Mouse (Mus musculus) megakaryocyte, adult 5-6 weeks (primary cell): ENCODE results near the gene Nuf2. TPM values are rescaled to one million over a fixed set of nuclear protein-coding genes. Genes with fewer than 3 reads are reported as not detected.

Experiments
- ATAC-seq: 2 replicates; pipeline ENCODE4 v1.8.0; 2016; ENCODE audit warnings: mild to moderate bottlenecking, inconsistent platforms; ENCODE audit not compliant: poor library complexity, severe bottlenecking
- total RNA-seq, 2 experiments: library from RNA; stranded (forward) in 1 of 2; stranded (reverse) in 1 of 2; fragments of 153-499, 151-499 nt in 1 of 2; fragments of 221-1000, 200-1000 nt in 1 of 2; gene quantifications; 2 replicates each; pipeline versions ENCODE4 v1.2.3 to v1.2.4; 2015 to 2017

Gene Nuf2
- total RNA-seq (2015) (80.0 and 82.6 TPM in 2 replicates), total RNA-seq (2017) (143 and 162 TPM in 2 replicates)

DNA sequence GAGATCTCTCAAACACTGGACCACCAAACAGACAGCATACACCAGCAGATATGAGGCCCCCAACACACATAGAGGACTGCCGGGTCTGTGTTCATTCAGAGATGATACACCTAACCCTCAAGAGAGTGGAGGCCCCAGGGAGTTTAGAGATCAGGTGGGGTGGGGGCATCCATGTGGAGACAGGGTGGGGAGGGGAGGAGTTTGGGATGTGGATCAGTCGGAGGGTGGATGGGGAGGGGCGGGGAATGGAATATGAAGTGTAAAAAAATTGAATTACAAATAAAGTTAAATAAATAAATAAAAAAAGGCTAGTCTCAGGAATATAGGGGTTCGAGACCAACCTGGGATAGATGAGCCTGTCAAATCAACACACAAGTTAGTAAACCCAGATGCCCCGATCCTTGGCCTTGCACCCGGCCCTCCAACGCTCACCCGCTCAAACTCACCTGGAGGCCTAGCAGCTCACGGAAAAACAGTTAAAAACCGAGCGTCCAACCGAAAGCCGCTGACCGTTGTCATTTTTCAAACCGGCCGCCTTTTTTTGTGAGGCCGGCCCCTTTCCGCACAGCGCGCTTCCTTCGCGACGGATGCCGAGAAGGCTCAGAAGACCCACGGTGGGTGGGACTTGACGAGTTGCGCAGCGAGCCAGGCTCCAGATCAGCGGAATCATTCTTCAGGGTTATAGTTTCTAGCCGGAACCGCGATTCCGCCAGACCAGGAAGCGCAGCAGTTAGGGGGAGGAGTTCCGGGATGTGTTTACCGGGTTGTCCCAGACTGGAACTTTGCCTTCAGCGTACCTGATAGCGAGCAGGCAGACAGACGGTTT, at the start of gene Nuf2:
TSS of gene Nuf2 (minus strand) at position 589 of the 826 bp plus-strand sequence.
- peak; percentile 99 for ATAC-seq

DNA sequence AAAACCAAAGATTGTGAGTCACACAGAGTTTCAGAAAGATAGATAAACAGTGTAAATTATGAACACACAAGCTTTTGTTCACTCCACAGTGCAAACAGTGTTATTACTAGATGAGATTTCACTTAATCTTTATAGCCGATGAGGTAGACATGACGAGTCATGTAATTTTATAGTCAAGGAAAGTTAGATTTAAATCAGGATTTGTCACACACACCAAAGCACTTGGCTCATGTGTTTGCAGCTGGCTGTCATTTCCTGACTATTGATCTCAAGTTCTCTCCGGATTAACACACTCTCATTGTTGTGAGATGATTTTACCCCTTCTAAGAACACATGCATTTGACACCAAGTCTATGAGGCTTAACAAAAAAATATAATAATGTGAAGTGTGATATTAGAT, 48.3 kb upstream of the Nuf2 start:
- ATAC-seq: no peak

DNA sequence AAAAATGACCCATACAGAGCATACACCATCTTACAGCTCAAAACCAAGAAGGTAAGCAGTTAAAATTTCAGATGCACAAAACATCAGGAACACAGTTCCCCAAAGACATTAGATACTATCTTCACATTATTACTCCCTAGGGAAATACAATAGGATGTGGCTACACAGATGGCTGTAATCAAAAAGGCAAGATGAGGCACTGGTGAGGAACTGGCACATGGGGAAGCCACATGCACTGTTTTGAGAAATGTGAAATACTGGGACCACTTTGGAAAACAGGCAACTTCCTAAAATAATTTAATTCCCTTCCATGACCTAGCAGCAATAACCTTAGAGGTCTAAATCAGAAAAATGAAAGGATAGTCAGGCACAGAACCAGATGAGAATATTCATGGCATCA, 42.9 kb upstream of the Nuf2 start:
- no peak for ATAC-seq

DNA sequence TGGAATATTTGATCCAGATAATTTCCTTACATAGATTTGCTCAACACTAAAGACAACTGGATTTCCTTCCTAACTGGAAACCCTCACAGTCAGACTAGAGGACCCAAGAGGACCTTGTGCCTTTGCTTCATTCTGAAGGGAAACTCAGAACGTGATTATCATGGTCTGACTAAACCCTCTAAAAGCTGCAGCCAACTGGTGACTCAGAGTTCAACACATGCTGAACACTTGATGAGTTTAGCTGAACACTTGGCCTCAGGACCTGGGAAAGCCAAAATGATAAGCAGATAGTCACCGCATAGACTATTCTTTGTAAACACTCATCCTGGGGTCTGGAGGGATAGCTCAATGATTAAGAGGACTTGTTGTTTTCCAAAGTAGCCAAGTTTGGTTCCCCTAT, 24.4 kb upstream of the Nuf2 start:
- no peak for ATAC-seq

DNA sequence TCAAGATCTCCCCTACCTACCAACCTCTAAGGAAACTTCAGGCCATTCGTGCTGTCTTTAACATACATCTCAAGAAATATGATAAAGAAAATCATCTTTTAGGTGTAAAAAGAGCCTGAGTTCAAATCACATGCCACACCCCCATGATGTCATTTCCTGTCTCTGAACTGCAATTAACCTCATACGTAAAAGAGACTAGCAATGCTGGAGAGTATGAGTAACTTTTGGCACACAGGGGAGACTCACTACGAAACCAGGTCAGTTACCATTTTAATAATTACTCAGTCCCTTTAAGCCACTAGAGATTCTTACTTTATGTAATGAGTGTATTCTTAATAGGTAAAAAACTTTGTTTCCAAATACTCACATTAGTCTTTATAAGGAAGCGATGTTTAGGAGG, 23.8 kb upstream of the Nuf2 start:
- ATAC-seq: no peak

DNA sequence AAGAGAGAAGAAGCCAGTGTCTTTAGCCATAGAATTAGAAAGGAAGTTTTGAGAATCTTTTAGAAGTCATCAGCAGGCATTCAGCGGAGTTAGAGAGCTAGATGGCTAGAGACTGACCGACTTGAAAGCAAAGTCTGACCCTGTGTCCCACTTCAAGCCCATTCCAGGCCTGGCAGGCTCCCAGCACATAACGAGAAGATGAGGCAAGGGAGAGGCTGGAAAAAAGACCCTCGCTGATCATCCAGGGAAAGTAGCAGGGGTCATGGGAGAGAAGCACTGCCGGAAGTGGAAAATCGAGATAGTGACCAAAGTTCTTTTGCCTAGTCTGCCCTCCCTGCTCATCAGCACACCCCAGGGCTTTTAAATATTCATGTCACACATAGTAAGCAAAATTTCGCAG, 22.2 kb upstream of the Nuf2 start:
- ATAC-seq: no peak

DNA sequence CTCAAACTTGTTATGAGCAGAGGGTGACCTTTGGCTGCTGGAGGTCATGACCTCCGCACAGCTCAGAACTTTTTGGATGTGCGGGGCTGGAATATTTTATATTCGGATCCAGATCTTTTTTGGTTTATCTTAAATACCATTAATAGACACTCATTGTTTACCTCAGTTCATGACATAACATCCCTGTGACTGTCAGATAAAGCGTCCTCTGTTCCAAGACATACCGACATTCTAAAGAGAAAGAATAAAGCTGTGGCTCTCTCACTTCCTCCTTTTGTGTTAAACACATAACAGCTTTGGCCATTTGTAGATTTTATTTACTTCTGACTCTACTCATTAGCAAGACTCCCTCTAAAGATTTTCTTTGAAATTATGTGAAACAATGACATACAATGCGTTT, 9.2 kb upstream of the Nuf2 start:
- no peak for ATAC-seq

DNA sequence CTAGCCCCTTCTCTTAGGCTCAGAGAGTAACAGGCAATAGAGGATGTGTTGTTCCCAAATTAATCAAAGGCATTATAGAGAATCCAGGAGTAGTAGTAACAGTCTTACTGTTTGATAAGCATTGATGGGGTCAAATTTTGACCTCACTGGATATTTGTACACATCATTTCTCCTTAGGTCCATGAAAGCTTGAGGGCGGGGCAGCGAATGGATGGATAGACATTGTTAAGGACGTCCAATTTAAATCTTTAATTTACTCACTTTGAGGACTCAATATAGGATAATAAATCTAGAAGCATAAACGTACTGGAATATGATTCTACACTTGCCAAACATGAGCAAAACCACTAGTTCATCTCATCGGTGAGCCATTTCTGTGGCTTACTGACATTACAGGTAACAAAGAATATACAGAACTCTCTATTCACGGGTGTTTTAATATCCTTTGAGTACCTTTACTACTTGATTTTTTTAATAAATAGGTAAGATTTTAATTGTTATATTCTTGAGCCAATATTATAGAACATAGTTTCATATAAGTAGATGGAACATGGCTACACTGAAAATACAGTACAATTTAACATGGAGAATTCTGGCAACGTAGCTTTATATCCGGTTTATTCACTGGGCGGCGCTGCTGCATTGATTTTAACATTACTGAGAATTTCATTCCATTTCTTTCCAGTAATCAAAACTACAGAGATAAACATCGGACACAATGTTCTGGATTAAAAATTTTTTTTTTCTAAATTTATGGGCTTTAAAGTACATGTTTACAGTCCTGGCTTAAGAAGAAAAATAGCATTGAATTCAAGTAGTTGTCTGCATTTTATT, 655 bp upstream of the Nuf2 start:
- ATAC-seq: peak; percentile 52

DNA sequence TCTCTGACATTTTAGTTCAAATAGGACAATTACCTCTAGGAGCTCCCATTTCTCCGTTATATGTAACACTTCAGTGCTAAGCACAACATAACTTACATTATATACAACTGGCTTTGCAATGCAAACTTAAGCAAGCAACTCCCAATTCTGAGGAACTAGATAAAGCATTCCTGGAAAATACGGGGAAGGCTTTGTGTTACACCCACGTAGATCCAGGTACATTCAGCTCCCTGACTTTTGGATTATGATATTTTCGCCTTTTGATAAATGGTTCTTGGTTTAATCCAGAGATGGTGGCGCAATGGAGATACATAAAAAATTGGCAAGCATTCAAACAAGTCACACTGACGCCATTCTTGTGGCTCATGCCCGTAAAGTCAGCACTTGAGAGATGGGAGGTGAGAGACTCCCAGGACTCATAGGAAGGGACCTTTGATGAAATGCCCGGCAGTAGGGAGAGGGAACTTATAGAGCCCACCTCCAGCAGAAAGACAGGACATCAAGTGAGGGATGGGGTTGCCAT, 1.2 kb downstream of the Nuf2 start:
- no peak for ATAC-seq

DNA sequence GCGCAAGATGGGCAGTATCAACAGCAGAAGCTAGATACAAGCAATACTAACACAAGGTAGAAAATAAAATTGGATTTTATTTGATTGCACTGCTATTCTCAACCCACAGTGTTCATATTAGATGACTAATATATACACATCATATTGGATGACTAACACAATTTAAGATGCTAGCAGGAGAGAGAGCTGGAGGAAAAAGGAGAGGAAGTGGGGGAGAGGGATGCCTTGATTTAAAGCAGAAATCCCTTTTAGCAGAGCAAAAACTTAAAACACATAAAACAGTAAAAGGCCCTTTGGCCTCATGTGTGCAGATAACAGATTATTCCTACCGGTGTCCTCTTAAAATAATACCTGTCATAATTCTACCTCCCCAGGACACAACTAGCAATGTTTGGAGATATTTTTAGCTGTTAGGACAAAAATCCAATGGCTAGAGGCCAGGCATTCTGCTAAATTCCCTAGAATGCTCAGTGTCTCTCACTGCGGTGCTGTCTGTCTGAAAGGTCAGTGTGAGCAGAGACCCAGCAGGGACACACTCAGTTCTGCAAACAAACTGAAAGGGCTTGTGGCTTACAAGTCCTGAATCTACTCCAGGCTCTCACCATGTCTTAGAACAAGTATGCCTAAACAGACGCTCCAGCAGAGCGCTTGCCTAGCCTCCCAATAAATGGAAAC, 5.1 kb downstream of the Nuf2 start:
- no peak for ATAC-seq

DNA sequence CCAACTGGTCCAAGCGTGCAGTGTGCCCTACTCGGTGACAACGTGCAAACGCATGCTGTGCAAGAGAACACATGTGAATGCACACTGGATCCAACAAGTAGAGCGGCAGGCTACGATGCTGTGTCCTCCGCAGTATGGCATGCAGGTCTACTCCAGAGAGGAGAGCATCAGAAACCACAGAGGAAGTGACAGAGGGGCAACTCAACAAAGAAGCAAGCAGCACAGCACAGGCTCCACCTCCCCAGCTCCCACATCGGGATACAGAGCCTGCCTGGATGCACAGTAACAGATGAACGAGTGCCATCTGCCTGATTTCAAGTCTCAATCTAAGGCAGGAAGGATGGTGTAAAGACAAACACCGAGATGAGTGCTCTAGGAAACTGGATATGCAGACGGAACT, 11.9 kb downstream of the Nuf2 start:
- no peak for ATAC-seq

DNA sequence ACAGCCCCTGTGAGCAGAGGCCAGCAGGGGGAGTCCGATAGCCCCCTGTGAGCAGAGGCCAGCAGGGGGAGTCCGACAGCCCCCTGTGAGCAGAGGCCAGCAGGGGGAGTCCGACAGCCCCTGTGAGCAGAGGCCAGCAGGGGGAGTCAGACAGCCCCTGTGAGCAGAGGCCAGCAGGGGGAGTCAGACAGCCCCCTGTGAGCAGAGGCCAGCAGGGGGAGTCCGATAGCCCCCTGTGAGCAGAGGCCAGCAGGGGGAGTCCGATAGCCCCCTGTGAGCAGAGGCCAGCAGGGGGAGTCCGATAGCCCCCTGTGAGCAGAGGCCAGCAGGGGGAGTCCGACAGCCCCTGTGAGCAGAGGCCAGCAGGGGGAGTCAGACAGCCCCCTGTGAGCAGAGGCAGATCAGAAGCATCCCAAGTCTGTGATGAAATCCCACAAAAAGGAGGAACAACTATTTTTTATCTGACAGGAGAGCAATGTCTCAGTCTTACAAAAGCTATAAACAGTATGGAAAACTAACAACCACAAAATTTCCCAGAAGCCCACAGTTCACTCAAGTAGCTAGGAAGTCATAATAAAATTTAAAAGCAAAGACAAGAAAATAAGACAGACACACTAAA, 13.3 kb downstream of the Nuf2 start:
- peak; percentile 47; the same call in 1 of the 2 replicates for ATAC-seq

DNA sequence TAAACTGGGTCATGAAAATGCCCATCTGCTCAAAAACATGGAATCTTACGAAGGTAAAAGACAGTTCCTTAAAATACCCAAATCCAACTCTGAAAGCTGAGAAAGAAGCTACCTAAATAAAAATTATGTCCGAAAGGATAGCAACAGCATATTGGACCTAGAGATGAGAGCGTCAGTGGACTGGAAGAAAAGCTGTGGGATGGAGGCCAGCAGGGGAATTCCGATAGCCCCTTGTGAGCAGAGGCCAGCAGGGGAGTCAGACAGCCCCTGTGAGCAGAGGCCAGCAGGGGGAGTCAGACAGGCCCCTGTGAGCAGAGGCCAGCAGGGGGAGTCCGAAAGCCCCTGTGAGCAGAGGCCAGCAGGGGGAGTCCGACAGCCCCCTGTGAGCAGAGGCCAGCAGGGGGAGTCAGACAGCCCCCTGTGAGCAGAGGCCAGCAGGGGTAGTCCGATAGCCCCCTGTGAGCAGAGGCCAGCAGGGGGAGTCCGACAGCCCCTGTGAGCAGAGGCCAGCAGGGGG, 13.8 kb downstream of the Nuf2 start:
- ATAC-seq: 0 out of 2 replicates have a peak, but pooled peaks have one; percentile 21

DNA sequence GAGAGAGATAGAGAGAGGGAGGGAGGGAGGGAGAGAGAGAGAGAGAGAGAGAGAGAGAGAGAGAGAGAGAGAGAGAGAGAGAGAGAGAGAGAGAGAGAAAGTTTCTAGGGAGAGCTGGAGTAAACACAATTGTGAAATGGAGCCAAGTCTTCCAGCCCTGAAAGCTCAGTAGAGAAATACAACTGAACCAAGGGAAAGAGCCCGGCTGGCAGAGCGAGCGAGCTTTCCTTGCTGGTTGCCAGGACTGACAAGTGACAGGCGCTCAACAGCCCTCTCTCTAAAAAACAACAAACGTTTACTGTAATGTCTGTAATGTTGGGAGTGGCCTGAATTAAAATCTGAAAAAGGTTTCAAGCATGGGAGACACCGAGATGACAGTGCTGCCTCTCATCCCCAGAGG, 24.9 kb downstream of the Nuf2 start:
- ATAC-seq: no peak

DNA sequence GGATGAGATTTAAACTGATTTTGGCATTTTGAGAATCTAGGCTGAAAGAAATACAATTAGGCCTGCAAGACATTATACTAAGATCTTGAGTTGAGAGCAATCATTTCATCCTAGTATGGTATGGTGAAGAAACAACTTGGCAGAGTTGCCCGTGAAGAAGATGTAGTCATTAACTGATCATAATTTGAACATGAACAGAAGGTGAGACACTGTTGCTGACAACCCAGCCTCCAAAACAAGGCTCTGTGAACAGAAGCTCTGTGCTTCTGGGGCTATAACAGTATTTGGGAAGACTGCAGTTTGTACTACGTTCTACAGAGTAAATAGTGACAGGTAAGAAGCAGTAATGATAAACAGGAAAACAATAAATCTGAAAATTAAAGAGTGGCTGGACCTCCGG, 28.4 kb downstream of the Nuf2 start:
- no peak for ATAC-seq

DNA sequence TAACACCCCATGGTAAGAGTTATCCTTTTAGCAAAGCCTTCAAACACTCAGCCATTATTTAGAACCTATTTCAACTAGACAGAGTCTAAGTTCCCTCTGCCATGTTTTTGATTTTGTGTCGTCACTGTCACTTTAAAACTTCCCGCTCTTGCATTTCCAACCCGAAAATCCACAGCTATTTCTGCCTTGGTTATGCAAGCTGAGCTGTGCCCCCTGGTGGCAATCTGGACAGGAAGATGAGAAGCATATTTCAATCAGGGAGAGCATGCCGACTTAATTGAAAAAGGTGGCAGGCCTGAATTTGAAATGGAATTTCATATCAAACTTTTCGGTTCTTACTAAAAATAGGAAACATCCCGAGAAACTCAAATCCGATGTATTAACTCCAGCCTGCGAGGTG, 35.6 kb downstream of the Nuf2 start:
- ATAC-seq: no peak

DNA sequence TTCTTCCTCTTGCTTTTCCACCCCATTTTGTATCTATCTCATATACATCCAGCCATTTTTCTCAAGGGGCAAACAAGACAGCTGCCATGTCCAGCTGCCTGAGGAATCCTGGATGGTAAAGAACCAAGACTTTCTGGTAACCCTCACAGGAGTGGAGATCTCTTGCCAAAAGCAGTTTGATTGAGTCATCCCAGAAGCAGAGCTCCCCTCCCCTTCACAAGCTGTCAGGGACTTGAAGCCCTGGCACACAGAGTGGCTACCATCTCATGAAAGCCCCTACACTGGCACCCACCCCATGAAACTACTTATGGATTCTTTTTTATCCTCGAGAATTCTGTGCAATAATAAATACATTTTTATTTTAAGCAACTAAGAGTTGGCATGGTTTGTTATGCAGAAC, 39.7 kb downstream of the Nuf2 start:
- ATAC-seq: no peak

DNA sequence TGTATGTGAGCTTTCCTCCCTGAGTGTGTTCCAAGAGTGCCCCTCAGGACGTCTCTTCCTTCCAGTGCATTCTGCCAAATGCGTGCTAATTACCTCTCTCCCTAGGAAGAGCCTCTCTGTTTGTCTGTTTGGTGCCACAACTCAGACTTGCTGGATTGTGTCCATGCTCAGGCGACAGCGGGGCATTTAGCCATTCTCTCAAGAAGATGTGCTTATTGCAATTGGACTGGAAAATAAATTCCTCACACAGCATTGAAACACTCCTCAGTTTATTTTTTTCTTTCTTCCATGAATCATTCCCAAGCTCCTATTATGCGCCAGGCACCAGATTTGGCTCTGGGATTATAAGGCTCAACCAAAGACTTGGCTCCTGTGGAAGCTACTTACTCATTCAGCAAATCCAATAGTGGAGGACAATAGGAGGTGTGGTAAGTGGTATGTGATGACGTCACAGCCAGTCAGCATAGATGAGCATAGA, 45.8 kb downstream of the Nuf2 start:
- no peak for ATAC-seq

DNA sequence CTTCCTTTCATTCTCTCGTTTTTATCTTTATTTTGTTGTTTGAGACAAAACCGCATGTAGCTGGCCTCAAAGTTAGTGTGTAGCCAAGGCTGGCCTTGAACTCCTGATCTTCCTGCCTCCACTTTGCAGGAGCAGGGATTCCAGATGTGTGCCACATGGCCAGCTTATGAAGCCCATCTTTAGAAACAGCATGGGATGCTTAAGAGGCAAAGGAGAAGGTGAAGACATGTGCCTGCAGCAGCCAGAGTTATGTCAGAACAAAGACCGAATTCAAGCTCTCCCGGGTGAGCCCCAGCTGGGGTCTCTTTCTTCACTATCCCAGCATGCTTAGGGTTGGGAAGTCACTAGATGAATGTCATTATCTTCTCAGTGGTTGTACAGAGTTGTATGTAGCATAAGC, 46.7 kb downstream of the Nuf2 start:
- no peak for ATAC-seq

DNA sequence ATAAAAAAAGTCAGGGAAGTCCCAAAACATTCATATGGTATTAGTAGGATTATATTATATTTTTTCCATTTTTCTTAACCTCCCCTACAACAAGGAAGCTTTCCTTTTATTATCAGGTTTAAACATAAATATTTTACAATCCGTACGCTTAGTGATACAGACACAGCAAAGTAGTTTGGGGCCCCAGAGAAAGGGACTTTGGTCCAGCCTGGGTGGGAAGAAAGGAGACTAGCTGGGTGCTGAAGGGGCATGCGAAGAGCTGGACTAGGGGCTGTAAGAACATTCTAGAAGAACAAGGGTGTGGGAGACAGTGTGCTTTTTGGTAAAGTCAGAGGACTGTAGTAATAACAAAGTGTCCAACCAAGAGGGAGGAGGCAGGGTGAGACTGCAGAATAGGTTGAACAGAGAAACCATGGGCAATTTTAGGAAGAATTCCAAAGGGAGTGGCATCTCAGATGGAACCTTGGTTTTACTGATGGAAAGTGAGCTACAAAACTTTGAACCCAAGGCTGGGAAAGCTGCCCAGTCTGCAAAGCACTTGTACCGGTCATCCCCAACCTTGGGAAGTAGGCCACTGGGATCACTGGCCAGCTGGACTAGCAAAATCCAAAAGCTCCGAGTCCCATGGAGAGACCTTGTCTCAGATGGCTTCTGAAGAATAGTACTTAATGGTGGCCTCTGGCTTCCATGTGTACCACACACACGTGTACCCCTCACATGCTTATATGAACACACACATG, 48.5 kb downstream of the Nuf2 start:
- ATAC-seq: no peak
